18 mouse cellular contexts compared by ENCODE assay signal in genomic region chrX:77323644-77324043, GRCm38 (mm10).
DNase-seq lines count a peak whose midpoint lies in the region; ATAC-seq lines count a peak whose summit lies in the region.
"Had no signal": no experiment of that assay in that cellular context is flagged by ENCODE, and none has a peak within 500 bp of the region (broad histone marks: within the 10 kb centered on the region; RNA-seq: fewer than 3 reads in every experiment).

No protein-coding gene starts in this region.

- H3K9me3 ChIP-seq in forebrain, embryonic 15.5 days: no peaks in the 10 kb centered on the region
- no peaks in the 10 kb centered on the region for H3K9me3 ChIP-seq in forebrain, embryonic 12.5 days
- H3K9me3 ChIP-seq: intestine, embryonic 15.5 days; neural tube, embryonic 13.5 days had no signal

- H3K36me3 ChIP-seq in forebrain, embryonic 15.5 days: no peaks in the 10 kb centered on the region
- H3K36me3 ChIP-seq in forebrain, embryonic 12.5 days (replicated peaks): no peaks in the 10 kb centered on the region
- H3K36me3 ChIP-seq: intestine, embryonic 15.5 days; neural tube, embryonic 13.5 days had no signal

- H3K27me3 ChIP-seq in forebrain, embryonic 15.5 days: no peaks in the 10 kb centered on the region
- H3K27me3 ChIP-seq in forebrain, embryonic 12.5 days: no peaks in the 10 kb centered on the region
- H3K27me3 ChIP-seq: intestine, embryonic 15.5 days; neural tube, embryonic 13.5 days; Patski had no signal

- no peak overlapping the region for H3K27ac ChIP-seq in forebrain, embryonic 15.5 days (replicated peaks)
- no peak overlapping the region for H3K27ac ChIP-seq in forebrain, embryonic 12.5 days
- H3K27ac ChIP-seq: intestine, embryonic 15.5 days; liver, embryonic 14.5 days; neural tube, embryonic 13.5 days had no signal

- peak; percentile 42 for DNase-seq in right cerebral cortex, adult 18-20 months
- no peak for DNase-seq in right cerebral cortex, postnatal 14 days
- DNase-seq in left cerebral cortex, postnatal 25 days (ENCODE audit: low spot score in 2 of 2): peak; percentile 5 to 69
- DNase-seq in urinary bladder, postnatal 4 days (ENCODE audit: low spot score in 2 of 2): no peak
- no peak for DNase-seq in gastrocnemius, postnatal 14 days
- DNase-seq: cerebellum, adult 8-10 months; embryo, embryonic 11 days; gastrocnemius, postnatal 10 days; heart, postnatal 4 days; lung, postnatal 10 days had no signal

- H3K9ac ChIP-seq in forebrain, embryonic 15.5 days (replicated peaks): no peak overlapping the region
- no peak overlapping the region for H3K9ac ChIP-seq in forebrain, embryonic 12.5 days
- H3K9ac ChIP-seq: intestine, embryonic 15.5 days; liver, embryonic 14.5 days; neural tube, embryonic 13.5 days had no signal

- H3K4me2 ChIP-seq in forebrain, embryonic 15.5 days (replicated peaks): no peak overlapping the region
- H3K4me2 ChIP-seq in forebrain, embryonic 12.5 days: no peak overlapping the region
- H3K4me2 ChIP-seq: heart, embryonic 11.5 days; intestine, embryonic 15.5 days; neural tube, embryonic 13.5 days had no signal

- H3K4me1 ChIP-seq in forebrain, embryonic 15.5 days: no peaks in the 10 kb centered on the region
- H3K4me1 ChIP-seq in forebrain, embryonic 12.5 days: no peaks in the 10 kb centered on the region
- H3K4me1 ChIP-seq: intestine, embryonic 15.5 days; neural tube, embryonic 13.5 days had no signal

- ATAC-seq in forebrain, embryonic 15.5 days (replicated peaks): peak; percentile 69
- no peak for ATAC-seq in forebrain, embryonic 12.5 days (ENCODE audit: low FRiP score)
- ATAC-seq in monocyte, adult 5-6 weeks (replicated peaks; ENCODE audit: insufficient number of reproducible peaks, low FRiP score, low TSS enrichment, poor library complexity, severe bottlenecking): no peak
- ATAC-seq: intestine, embryonic 15.5 days; Patski had no signal

- no peak overlapping the region for H3K4me3 ChIP-seq in forebrain, embryonic 15.5 days
- H3K4me3 ChIP-seq in forebrain, embryonic 12.5 days (replicated peaks): no peak overlapping the region
- H3K4me3 ChIP-seq: intestine, embryonic 15.5 days; neural tube, embryonic 13.5 days had no signal

- intact Hi-C loops in left cerebral cortex, postnatal 25 days (cut with DNase I): loop anchor here (10.0 kb wide), 1 partner anchor 191 kb away; the partner anchor contains the start of gene Tbl1x
- intact Hi-C loops in gastrocnemius, postnatal 14 days (cut with DNase I; ENCODE audit: low total_unique reads): loop anchor here (10.0 kb wide), 1 partner anchor 321 kb away; no protein-coding TSS in a partner anchor

- WGBS in forebrain, embryonic 15.5 days: 20% methylated on average over 4 of the region's 4 CpGs
- WGBS in forebrain, embryonic 12.5 days: 22% methylated on average over 4 of the region's 4 CpGs

Comparison
In these comparisons a context has a peak if more than half of its experiments do, and no peak if none do; other contexts are left out.
1. DNase-seq: peak in right cerebral cortex, adult 18-20 months (single experiment) and left cerebral cortex, postnatal 25 days (2 of 2); none in right cerebral cortex, postnatal 14 days (single experiment), urinary bladder, postnatal 4 days (0 of 2) and gastrocnemius, postnatal 14 days (single experiment).